ENCODE assay signal across 8 mouse cellular contexts in the genomic region with DNA sequence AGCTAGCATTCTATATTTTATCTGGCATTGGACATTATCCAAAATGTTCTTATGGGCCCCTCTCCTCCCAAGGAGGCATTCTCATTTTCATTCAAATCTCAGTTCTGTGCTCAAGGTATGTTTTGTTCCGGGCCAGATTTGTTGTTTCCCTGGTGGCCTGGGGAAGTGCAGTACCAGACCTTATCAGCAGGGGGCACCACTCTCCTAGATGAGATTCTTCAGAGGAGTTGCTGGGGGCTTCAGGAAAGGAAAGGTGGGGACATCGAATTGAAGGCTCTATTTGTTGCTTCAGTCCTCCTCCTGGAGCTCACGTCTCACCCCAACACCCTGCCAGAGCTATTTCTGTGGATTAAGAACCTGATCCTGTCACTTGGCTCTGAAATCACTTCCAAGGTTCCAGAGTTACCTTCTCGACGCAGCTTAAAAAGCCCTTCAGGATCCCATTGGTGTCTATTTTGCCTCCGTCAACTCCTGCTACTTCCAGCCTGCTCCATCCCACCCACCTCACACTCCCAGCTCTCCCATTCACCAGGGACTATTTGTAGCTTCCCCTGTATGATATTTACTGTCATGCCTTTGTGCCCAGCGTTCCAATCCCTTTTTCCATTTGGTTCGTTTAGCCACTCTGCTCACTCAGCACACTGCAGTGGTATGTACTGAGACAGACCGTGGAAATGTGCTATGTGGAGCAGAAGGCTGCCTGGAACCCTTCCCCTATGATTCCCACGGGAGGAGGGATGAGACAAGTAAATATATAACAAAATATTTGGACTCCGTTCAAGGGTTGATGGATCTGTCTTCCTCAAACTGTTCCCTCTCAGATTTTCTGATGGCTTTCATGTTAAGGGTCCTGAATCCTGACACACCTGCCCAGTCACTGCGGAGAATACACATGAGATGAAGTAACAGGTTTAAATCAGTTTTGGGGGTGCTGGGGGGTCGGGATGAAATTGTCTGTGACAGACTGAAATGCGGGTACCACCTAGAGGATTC. TPM values are rescaled to one million over a fixed set of nuclear protein-coding genes. Genes with fewer than 3 reads are reported as not detected.
DNase-seq lines count a peak whose midpoint lies in the region; ATAC-seq and TF ChIP-seq lines count a peak whose summit lies in the region.

No protein-coding gene starts in this region.

- no peak overlapping the region for H3K27ac ChIP-seq in thymus, adult 2 months (ENCODE audit: control insufficient read depth, insufficient read depth, low read length)
- H3K27ac ChIP-seq in forebrain, postnatal 0 days (ENCODE audit: low read depth, low read length), result no peak overlapping the region
- H3K27ac ChIP-seq in liver, embryonic 11.5 days (ENCODE audit: low read depth, low read length), result no peak overlapping the region

- H3K4me3 ChIP-seq in thymus, adult 2 months (ENCODE audit: control insufficient read depth, insufficient read depth, low read length), result no peak overlapping the region
- no peak overlapping the region for H3K4me3 ChIP-seq in forebrain, postnatal 0 days (ENCODE audit: low read depth, low read length)
- H3K4me3 ChIP-seq in liver, embryonic 11.5 days (ENCODE audit: low read depth, low read length), result no peak overlapping the region

- peaks cover 5% of the 10 kb centered on the region for H3K4me1 ChIP-seq in thymus, adult 2 months (replicated peaks; ENCODE audit: control insufficient read depth, insufficient read depth, low read length)
- H3K4me1 ChIP-seq in forebrain, postnatal 0 days (ENCODE audit: insufficient read depth), result no peaks in the 10 kb centered on the region
- H3K4me1 ChIP-seq in liver, embryonic 11.5 days (replicated peaks; ENCODE audit: control insufficient read depth, insufficient read depth, low read length), result no peaks in the 10 kb centered on the region

- 0 out of 2 replicates have a peak, but pooled peaks have one; percentile 13 for TF ChIP-seq CTCF in thymus, adult 2 months (IDR thresholded peaks at IDR 0.05; ENCODE audit: borderline replicate concordance, control insufficient read depth, extremely low read depth, insufficient read depth, low read length, poor library complexity)
- peak; percentile 97 for TF ChIP-seq CTCF in forebrain, postnatal 0 days (IDR thresholded peaks at IDR 0.05; ENCODE audit: low read depth)

- peak; percentile 63 for ATAC-seq in forebrain, postnatal 0 days
- peak; percentile 31 to 42; a peak in 2 of 4 replicates for ATAC-seq in hematopoietic stem cell, adult 5-6 weeks (replicated peaks in 1 of 2; ENCODE audit: insufficient read depth in 1 of 2, low FRiP score in 2 of 2, low TSS enrichment in 1 of 2, low read depth in 1 of 2, poor library complexity in 2 of 2, severe bottlenecking in 2 of 2)
- ATAC-seq in liver, embryonic 11.5 days (replicated peaks; ENCODE audit: low FRiP score), result no peak

- H3K9ac ChIP-seq in forebrain, postnatal 0 days, result no peak overlapping the region
- H3K9ac ChIP-seq in liver, embryonic 11.5 days (ENCODE audit: low read depth, low read length), result no peak overlapping the region

- no peak for TF ChIP-seq POLR2A in thymus, adult 2 months (IDR thresholded peaks at IDR 0.05; ENCODE audit: control insufficient read depth, extremely low read depth, insufficient read depth, low read length, poor library complexity)

- peak overlapping the region; percentile 14; the same call in 1 of the 2 replicates for H3K4me2 ChIP-seq in forebrain, postnatal 0 days (ENCODE audit: low read depth)
- H3K4me2 ChIP-seq in liver, embryonic 11.5 days, result no peak overlapping the region

- no peaks in the 10 kb centered on the region for H3K9me3 ChIP-seq in forebrain, postnatal 0 days (ENCODE audit: low read length)
- no peaks in the 10 kb centered on the region for H3K9me3 ChIP-seq in liver, embryonic 11.5 days (ENCODE audit: control insufficient read depth, low read length)

- peak; percentile 79 for DNase-seq in thymus, adult 2 months
- no peak for DNase-seq in thymus, adult 18-20 months
- peak; percentile 75 to 86 for DNase-seq in cerebellum, adult 18-20 months
- peak; percentile 87 for DNase-seq in forebrain, postnatal 0 days
- peak; percentile 67 for DNase-seq in liver, embryonic 11.5 days (ENCODE audit: low spot score)
- DNase-seq in retina, embryonic 14.5 days (ENCODE audit: low spot score), result peak; percentile 90
- DNase-seq in urinary bladder, postnatal 14 days (ENCODE audit: low spot score), result peak; percentile 76

- no peaks in the 10 kb centered on the region for H3K27me3 ChIP-seq in thymus, adult 2 months (ENCODE audit: control insufficient read depth, insufficient read depth, low read length)
- H3K27me3 ChIP-seq in forebrain, postnatal 0 days (ENCODE audit: insufficient read depth, low read length), result no peaks in the 10 kb centered on the region
- peaks cover 5% of the 10 kb centered on the region; the same call in 1 of the 2 replicates for H3K27me3 ChIP-seq in liver, embryonic 11.5 days (replicated peaks; ENCODE audit: control insufficient read depth, insufficient read depth, low read length)

- WGBS in thymus, adult 2 months, result 65% methylated on average over 14 of the region's 14 CpGs
- WGBS in forebrain, postnatal 0 days, result 43% methylated on average over 14 of the region's 14 CpGs
- WGBS in liver, embryonic 11.5 days, result 55% methylated on average over 14 of the region's 14 CpGs

- no peaks in the 10 kb centered on the region for H3K36me3 ChIP-seq in thymus, adult 2 months (ENCODE audit: control insufficient read depth, insufficient read depth, low read length)
- peaks cover 5% of the 10 kb centered on the region; the same call in 1 of the 2 replicates for H3K36me3 ChIP-seq in forebrain, postnatal 0 days (ENCODE audit: insufficient read depth)
- no peaks in the 10 kb centered on the region for H3K36me3 ChIP-seq in liver, embryonic 11.5 days (ENCODE audit: control insufficient read depth, insufficient read depth, low read length)

RNA-seq across cellular contexts. Expression of gene Slc35b1, which starts 13.6 kb away (rescaled TPM):
- polyA plus RNA-seq in thymus, adult 2 months (2012; rRNA removed), result 89.3 and 107 TPM in 2 replicates
- 103 and 109 TPM in 2 replicates for total RNA-seq in forebrain, postnatal 0 days (2014; rRNA removed)
- polyA plus RNA-seq in forebrain, postnatal 0 days (2015; fragmentation: Nextera tagmentation; extraction: Ambion mirVana), result 160 and 179 TPM in 2 replicates
- total RNA-seq in hematopoietic stem cell, adult 5-6 weeks (2017), result 35.8 and 44.6 TPM in 2 replicates
- 78.8 and 86.8 TPM in 2 replicates for polyA plus RNA-seq in liver, embryonic 11.5 days (2014; fragmentation: Nextera tagmentation; extraction: Ambion mirVana)

RNA-seq across cellular contexts. Expression of gene Spop, which starts 15.7 kb away (rescaled TPM):
- polyA plus RNA-seq in thymus, adult 2 months (2012; rRNA removed), result 47.9 and 52.0 TPM in 2 replicates
- total RNA-seq in forebrain, postnatal 0 days (2014; rRNA removed), result 59.2 and 70.1 TPM in 2 replicates
- 88.7 and 213 TPM in 2 replicates for polyA plus RNA-seq in forebrain, postnatal 0 days (2015; fragmentation: Nextera tagmentation; extraction: Ambion mirVana)
- 60.5 and 62.5 TPM in 2 replicates for total RNA-seq in hematopoietic stem cell, adult 5-6 weeks (2017)
- 88.1 and 92.4 TPM in 2 replicates for polyA plus RNA-seq in liver, embryonic 11.5 days (2014; fragmentation: Nextera tagmentation; extraction: Ambion mirVana)

Comparison
In these comparisons a context has a peak if more than half of its experiments do, and no peak if none do; other contexts are left out.
1. DNase-seq: peak in thymus, adult 2 months (single experiment), cerebellum, adult 18-20 months (2 of 2), forebrain, postnatal 0 days (single experiment), liver, embryonic 11.5 days (single experiment), retina, embryonic 14.5 days (single experiment) and urinary bladder, postnatal 14 days (single experiment); none in thymus, adult 18-20 months (0 of 2).